Mouse (Mus musculus) c-Kit-positive CD71-positive TER-119-negative erythroid progenitor cells, embryonic 14.5 days (primary cell): ENCODE results near the gene Vwa7.
A peak's percentile ranks its signal among the peaks of the same experiment; 100 is the strongest.
"Not testable (repeated sequence)": the region's sequence is repeated elsewhere in the genome, so short reads cannot be mapped to it uniquely, and the experiment has no call there.

ENCODE experiments used
- DNase-seq: peaks from one replicate; pipeline ENCODE4 v3.0.0-alpha.2; 2013; ENCODE audit warnings: low read depth

The Vwa7 gene

GRCm38 (mm10) chr17:35021842-35022477, 5.6 kb downstream of the Vwa7 start:
- DNase-seq: peak; percentile 85

GRCm38 (mm10) chr17:35022541-35023060, 6.2 kb downstream of the Vwa7 start:
- no peak for DNase-seq

GRCm38 (mm10) chr17:35023221-35023620, 6.8 kb downstream of the Vwa7 start:
- DNase-seq: no peak

- no peak for DNase-seq
These were observed 7.4 kb downstream of the Vwa7 start for GRCm38 (mm10) chr17:35023756-35024155.

- no peak for DNase-seq
These were observed 7.9 kb downstream of the Vwa7 start for GRCm38 (mm10) chr17:35024261-35024660.

- no peak for DNase-seq
These were observed 8.5 kb downstream of the Vwa7 start for GRCm38 (mm10) chr17:35024691-35025488.

GRCm38 (mm10) chr17:35026206-35026605, 9.8 kb downstream of the Vwa7 start:
- no peak for DNase-seq

- no peak for DNase-seq
These were observed 11.1 kb downstream of the Vwa7 start, which contains the start of gene Sapcd1 for GRCm38 (mm10) chr17:35027277-35028068. Sapcd1 (minus strand) TSS chr17:35028016.

- no peak for DNase-seq
These were observed 11.9 kb downstream of the Vwa7 start for GRCm38 (mm10) chr17:35028315-35028714.

- no peak for DNase-seq
These were observed 13.5 kb downstream of the Vwa7 start for GRCm38 (mm10) chr17:35029691-35030532.

GRCm38 (mm10) chr17:35031272-35031671, 14.9 kb downstream of the Vwa7 start:
- no peak for DNase-seq

- DNase-seq: no peak
These were observed 15.5 kb downstream of the Vwa7 start for GRCm38 (mm10) chr17:35031880-35032279.

GRCm38 (mm10) chr17:35032323-35032870, 16.0 kb downstream of the Vwa7 start:
- no peak for DNase-seq

- not testable (repeated sequence) for DNase-seq
These were observed 17.3 kb downstream of the Vwa7 start for GRCm38 (mm10) chr17:35033703-35034102.

GRCm38 (mm10) chr17:35034896-35035295, 18.5 kb downstream of the Vwa7 start:
- no peak for DNase-seq

GRCm38 (mm10) chr17:35039121-35039873, 22.9 kb downstream of the Vwa7 start:
- DNase-seq: no peak

GRCm38 (mm10) chr17:35043794-35044193, 27.4 kb downstream of the Vwa7 start:
- no peak for DNase-seq

- DNase-seq: peak; percentile 78
These were observed 28.8 kb downstream of the Vwa7 start for GRCm38 (mm10) chr17:35044904-35045806.
